Mouse (Mus musculus) erythroblast, embryonic 14.5 days (primary cell): ENCODE measurements around the gene Pkp4.

ENCODE experiments used
- GATA1 ChIP-seq: IDR thresholded peaks from 2 replicates; pipeline ENCODE4 v1.6.1; 2012; ENCODE audit warnings: low read length, inconsistent platforms, mixed read lengths
- TAL1 ChIP-seq: IDR thresholded peaks from 3 replicates; pipeline ENCODE4 v1.6.1; 2012; ENCODE audit warnings: low read length, inconsistent platforms, mixed read lengths

DNA sequence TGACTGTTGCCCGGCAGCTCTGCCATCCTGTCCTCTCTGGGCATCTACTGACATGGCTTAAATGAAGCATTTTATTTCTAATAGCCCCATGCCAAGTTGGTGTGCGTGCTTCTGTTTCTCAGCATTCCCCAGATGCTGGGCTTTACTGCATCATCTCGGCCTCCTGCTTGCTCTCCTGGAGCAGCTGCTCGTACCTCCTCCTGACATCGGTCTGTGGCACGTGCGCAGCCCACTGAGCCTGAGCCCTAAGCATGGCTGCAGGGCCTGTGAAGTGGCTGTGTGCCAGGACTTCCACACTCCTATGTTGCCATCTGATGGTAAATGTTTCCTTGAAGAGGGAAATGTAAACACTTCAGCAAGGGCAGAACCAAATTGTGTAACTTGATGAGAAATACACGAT is 30.8 kb downstream of the Pkp4 start:
- TF ChIP-seq GATA1 (no peak), TAL1 (no peak)
